10 mouse cellular contexts compared by ENCODE assay signal in genomic region chr1:138275859-138276258, GRCm38 (mm10). TPM values are rescaled to one million over a fixed set of nuclear protein-coding genes. Genes with fewer than 3 reads are reported as not detected.
DNase-seq lines count a peak whose midpoint lies in the region; ATAC-seq and TF ChIP-seq lines count a peak whose summit lies in the region.
"Had no signal": no experiment of that assay in that cellular context is flagged by ENCODE, and none has a peak within 500 bp of the region (broad histone marks: within the 10 kb centered on the region; RNA-seq: fewer than 3 reads in every experiment).

No protein-coding gene starts in this region.

- no peaks in the 10 kb centered on the region for H3K9me3 ChIP-seq in forebrain, embryonic 15.5 days
- H3K9me3 ChIP-seq: heart, embryonic 13.5 days; liver, embryonic 15.5 days had no signal

- no peak for ATAC-seq in forebrain, embryonic 15.5 days (replicated peaks)

- H3K4me2 ChIP-seq in forebrain, embryonic 15.5 days (replicated peaks) = no peak overlapping the region
- H3K4me2 ChIP-seq: heart, embryonic 13.5 days; liver, embryonic 15.5 days had no signal

- peak; percentile 44 for TF ChIP-seq CTCF in liver, adult 2 months (IDR thresholded peaks at IDR 0.05; ENCODE audit: low read depth, low read length)

- H3K4me3 ChIP-seq in liver, adult 2 months (ENCODE audit: insufficient read depth, low read depth, low read length) = no peak overlapping the region
- H3K4me3 ChIP-seq in forebrain, embryonic 15.5 days = no peak overlapping the region
- H3K4me3 ChIP-seq: heart, embryonic 13.5 days; liver, embryonic 15.5 days had no signal

- H3K27ac ChIP-seq in liver, adult 2 months (replicated peaks; ENCODE audit: insufficient read depth, low read depth, low read length) = no peak overlapping the region
- no peak overlapping the region for H3K27ac ChIP-seq in forebrain, embryonic 15.5 days (replicated peaks)
- H3K27ac ChIP-seq: heart, embryonic 13.5 days; liver, embryonic 15.5 days had no signal

- no peak for DNase-seq in liver, adult 2 months (ENCODE audit: extremely low read depth, low read depth, low spot score)
- DNase-seq in liver (no peak), R1 (ENCODE audit: low read depth, low spot score) (peak; percentile 5)
- peak; percentile 22 for DNase-seq in lung, postnatal 10 days
- peak; percentile 80 for DNase-seq in thymus, postnatal 0 days (ENCODE audit: low spot score)
- no peak for DNase-seq in frontal cortex, adult 2 months (ENCODE audit: extremely low spot score in 1 of 2, low spot score in 1 of 2)
- DNase-seq: cerebellum, adult 11 months had no signal

- 53% methylated on average over 5 of the region's 5 CpGs for WGBS in liver, adult 2 months
- 62% methylated on average over 5 of the region's 5 CpGs for WGBS in forebrain, embryonic 15.5 days

- no peak for TF ChIP-seq POLR2A in liver, adult 2 months (IDR thresholded peaks at IDR 0.05; ENCODE audit: extremely low read depth, insufficient read depth, low read length)

- no peaks in the 10 kb centered on the region for H3K79me2 ChIP-seq in liver, adult 2 months (ENCODE audit: control insufficient read depth, insufficient read depth, low read length)

- H3K9ac ChIP-seq in liver, adult 2 months (ENCODE audit: low read depth, low read length) = no peak overlapping the region
- no peak overlapping the region for H3K9ac ChIP-seq in forebrain, embryonic 15.5 days (replicated peaks)
- H3K9ac ChIP-seq: heart, embryonic 13.5 days; liver, embryonic 15.5 days had no signal

- no peaks in the 10 kb centered on the region for H3K4me1 ChIP-seq in liver, adult 2 months (ENCODE audit: control insufficient read depth, insufficient read depth, low read length)
- no peaks in the 10 kb centered on the region for H3K4me1 ChIP-seq in forebrain, embryonic 15.5 days
- H3K4me1 ChIP-seq: heart, embryonic 13.5 days; liver, embryonic 15.5 days had no signal

- H3K36me3 ChIP-seq in liver, adult 2 months (ENCODE audit: control insufficient read depth, insufficient read depth, low read length) = no peaks in the 10 kb centered on the region
- no peaks in the 10 kb centered on the region for H3K36me3 ChIP-seq in forebrain, embryonic 15.5 days
- H3K36me3 ChIP-seq: heart, embryonic 13.5 days; liver, embryonic 15.5 days had no signal

- no peaks in the 10 kb centered on the region for H3K27me3 ChIP-seq in liver, adult 2 months (ENCODE audit: control insufficient read depth, insufficient read depth, low read length)
- H3K27me3 ChIP-seq in forebrain, embryonic 15.5 days = no peaks in the 10 kb centered on the region
- H3K27me3 ChIP-seq: heart, embryonic 13.5 days; liver, embryonic 15.5 days had no signal

RNA-seq across cellular contexts. Expression of gene Atp6v1g3, which starts 2.3 kb away (rescaled TPM):
- total RNA-seq in liver, adult 2 months (2014; rRNA removed) = not detected in 2 replicates
- polyA plus RNA-seq in liver, adult 2 months (2012; rRNA removed) = not detected in 2 replicates
- 0.14 and 0.17 TPM in 2 replicates for polyA plus RNA-seq in thymus, postnatal 0 days (2015; fragmentation: Nextera tagmentation; extraction: Ambion mirVana)
- not detected in 2 replicates for polyA plus RNA-seq in forebrain, embryonic 15.5 days (2015; fragmentation: Nextera tagmentation; extraction: Ambion mirVana)
- not detected in 2 replicates for polyA plus RNA-seq in frontal cortex, adult 2 months (2012; rRNA removed)
- polyA plus RNA-seq: heart, embryonic 13.5 days; liver, embryonic 15.5 days had no signal

Comparison
In these comparisons a context has a peak if more than half of its experiments do, and no peak if none do; other contexts are left out.
1. DNase-seq: peak in R1 (single experiment), lung, postnatal 10 days (single experiment) and thymus, postnatal 0 days (single experiment); none in liver, adult 2 months (single experiment), liver (single experiment) and frontal cortex, adult 2 months (0 of 2).